ENCODE assay signal across 13 mouse cellular contexts in genomic region chr14:12450807-12451206, GRCm38 (mm10).
"Had no signal": no experiment of that assay in that cellular context is flagged by ENCODE, and none has a peak within 500 bp of the region (broad histone marks: within the 10 kb centered on the region; RNA-seq: fewer than 3 reads in every experiment).

No protein-coding gene starts in this region.

- H3K36me3 ChIP-seq: liver, embryonic 13.5 days; stomach, embryonic 15.5 days had no signal

- H3K4me1 ChIP-seq: liver, embryonic 13.5 days; stomach, embryonic 15.5 days had no signal

- H3K27me3 ChIP-seq: liver, embryonic 13.5 days; stomach, embryonic 15.5 days had no signal

- H3K27ac ChIP-seq: liver, embryonic 13.5 days; stomach, embryonic 15.5 days had no signal

- H3K9ac ChIP-seq: liver, embryonic 13.5 days; stomach, embryonic 15.5 days had no signal

- H3K4me3 ChIP-seq: liver, embryonic 13.5 days; stomach, embryonic 15.5 days had no signal

- H3K4me2 ChIP-seq: liver, embryonic 13.5 days; midbrain, embryonic 11.5 days; stomach, embryonic 15.5 days had no signal

- H3K9me3 ChIP-seq: liver, embryonic 13.5 days; stomach, embryonic 15.5 days had no signal

- DNase-seq: kidney, adult 8-10 months; kidney, postnatal 14 days; kidney, postnatal 4 days; liver, embryonic 13.5 days; lung, adult 2 months; lung, postnatal 14 days; lung, postnatal 4 days; midbrain, embryonic 14.5 days; right cerebral cortex, postnatal 25 days; spleen, adult 18-20 months; thymus, postnatal 25 days had no signal
